Mouse (Mus musculus) kidney, postnatal 4 days (tissue): ENCODE measurements at regions not wholly inside any gene's neighbourhood (a gene's known extent, or its start where the extent isn't known, plus 50 kb on each side); places are given as distances from the start of the nearest gene placed in this dataset.
"Not testable (repeated sequence)": the region's sequence is repeated elsewhere in the genome, so short reads cannot be mapped to it uniquely, and the experiment has no call there.

Experiments used
- DNase-seq, 2 experiments: peaks; one replicate each; pipeline ENCODE4 v3.0.0; 2021; ENCODE audit warnings: mixed read lengths in 2 of 2

DNA sequence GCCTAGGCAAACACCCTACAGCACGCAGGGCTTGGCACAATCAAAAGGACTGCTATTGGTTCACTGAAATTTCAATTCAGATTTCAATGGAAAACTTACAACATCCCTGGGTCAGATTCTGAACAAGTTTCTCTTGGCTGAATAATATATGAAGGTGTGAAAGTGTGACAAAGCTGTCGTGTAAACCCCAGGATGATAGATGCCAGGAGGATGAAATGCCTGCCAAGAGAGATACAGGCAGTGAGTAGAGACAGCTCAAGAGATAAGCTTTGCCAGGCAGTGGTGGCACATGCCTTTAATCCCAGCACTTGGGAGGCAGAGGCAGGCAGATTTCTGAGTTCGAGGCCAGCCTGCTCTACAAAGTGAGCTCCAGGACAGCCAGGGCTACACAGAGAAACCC, 159.7 kb upstream of the Oprm1 start:
- DNase-seq: not testable (repeated sequence)

DNA sequence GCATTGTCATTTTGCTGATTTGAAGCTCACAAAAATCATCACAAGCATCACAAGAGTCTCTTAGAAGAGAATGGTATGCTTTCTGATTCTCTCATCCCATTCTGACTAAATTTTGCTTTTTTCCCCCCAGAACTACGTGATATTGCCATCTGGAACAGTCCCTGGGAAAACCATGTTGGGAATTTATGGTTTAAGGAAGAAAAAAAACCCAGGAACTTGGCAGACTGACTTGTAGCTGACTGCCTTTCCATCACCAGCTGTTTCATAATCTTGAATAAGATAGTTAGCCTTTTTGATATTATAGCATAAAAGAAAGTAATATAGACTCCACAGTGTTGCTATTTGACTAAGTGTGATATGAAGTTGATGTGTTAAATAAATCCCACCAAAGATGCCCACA, 110.7 kb upstream of the Oprm1 start:
- DNase-seq: no peak

DNA sequence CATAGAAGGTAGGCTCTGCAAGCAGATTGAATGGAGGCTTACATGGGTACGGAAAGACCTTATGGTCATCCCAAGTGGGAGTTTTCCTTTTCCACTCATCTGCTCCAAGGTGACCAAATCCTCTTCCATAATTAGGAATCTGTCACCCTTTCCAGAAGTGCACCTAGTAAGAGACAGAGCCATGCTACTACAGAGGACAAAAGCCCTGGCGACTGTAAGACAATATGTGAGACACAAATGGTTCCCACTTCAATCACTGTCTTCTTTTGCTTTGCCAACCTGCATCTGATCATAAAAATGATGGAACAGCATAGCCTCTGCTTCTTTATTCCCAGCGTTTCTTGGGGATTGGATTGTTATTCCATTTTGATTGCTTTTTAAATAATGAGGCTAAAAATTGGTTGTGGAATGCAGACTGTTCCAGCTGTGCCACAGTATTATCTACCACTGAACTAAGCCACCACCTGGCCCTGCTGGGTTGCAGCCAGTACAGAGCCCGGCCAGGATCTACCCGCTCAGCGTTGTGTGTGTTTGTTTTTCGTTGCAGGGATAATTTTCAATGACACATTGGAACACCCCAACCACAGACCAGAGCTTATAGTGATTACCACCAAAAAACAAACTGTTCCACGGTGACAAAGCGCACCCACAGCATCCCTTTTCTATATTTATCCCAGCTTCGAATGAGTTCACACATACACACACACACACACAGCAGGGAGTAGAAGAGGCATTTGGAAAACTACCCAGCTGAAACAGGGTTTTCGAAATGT, 72.8 kb upstream of the Oprm1 start:
- no peak for DNase-seq

DNA sequence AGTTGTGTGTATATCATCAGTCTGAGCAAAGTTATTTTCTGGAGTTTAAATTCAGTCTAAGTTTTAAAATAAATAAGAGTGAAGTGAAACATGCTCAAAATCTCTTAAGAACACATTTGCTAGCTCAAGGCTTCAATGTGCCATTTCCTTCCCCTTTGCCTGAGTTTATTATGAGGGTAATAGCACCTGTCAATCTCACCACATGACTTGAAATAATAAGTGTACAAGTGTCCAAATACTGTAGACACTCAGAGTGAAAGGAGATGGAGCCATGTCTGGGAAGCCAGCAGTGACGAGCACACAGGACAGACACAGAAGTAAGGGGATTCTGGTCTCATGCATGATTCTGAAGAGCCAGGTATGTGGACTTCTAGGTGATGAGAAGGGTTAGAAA, 72.2 kb upstream of the Oprm1 start:
- no peak for DNase-seq
